Mouse (Mus musculus) midbrain, embryonic 11.5 days (tissue): ENCODE data around the gene Wsb2. TPM values are rescaled to one million over a fixed set of nuclear protein-coding genes. Genes with fewer than 3 reads are reported as not detected.
A peak's percentile ranks its signal among the peaks of the same experiment; 100 is the strongest.
"Not testable (repeated sequence)": the region's sequence is repeated elsewhere in the genome, so short reads cannot be mapped to it uniquely, and the experiment has no call there.

ENCODE experiments used
- ATAC-seq: fragments of 200-750 bp; cut with Nextera tagmentation; 2 replicates; pipeline ENCODE4 v1.8.0; 2017; ENCODE audit warnings: moderate TSS enrichment, moderate library complexity; ENCODE audit not compliant: low FRiP score
- DNase-seq: peaks from one replicate; pipeline ENCODE4 v3.0.0; 2015; ENCODE audit warnings: low spot score; ENCODE audit errors: missing footprints
- H3K27ac ChIP-seq: fragments of 300-500 bp; sonication (generic); 2 replicates; pipeline ENCODE4 v1.5.1; 2014; ENCODE audit warnings: low read depth, low read length
- H3K27me3 ChIP-seq: fragments of 300-500 bp; sonication (generic); 2 replicates; pipeline ENCODE4 v1.6.1; 2014; ENCODE audit warnings: mild to moderate bottlenecking, low read length, moderate library complexity, mixed read lengths; ENCODE audit not compliant: control insufficient read depth, insufficient read depth
- H3K36me3 ChIP-seq: fragments of 300-500 bp; sonication (generic); 2 replicates; pipeline ENCODE4 v1.6.1; 2014; ENCODE audit warnings: mild to moderate bottlenecking, low read length, moderate library complexity, mixed read lengths; ENCODE audit not compliant: control insufficient read depth, insufficient read depth
- H3K4me1 ChIP-seq: fragments of 300-500 bp; sonication (generic); 2 replicates; pipeline ENCODE4 v1.6.1; 2014; ENCODE audit warnings: low read length; ENCODE audit not compliant: control insufficient read depth, insufficient read depth
- H3K4me2 ChIP-seq: fragments of 300-500 bp; sonication (generic); 2 replicates; pipeline ENCODE4 v1.6.1; 2014; ENCODE audit warnings: mild to moderate bottlenecking, moderate library complexity
- H3K4me3 ChIP-seq: fragments of 300-500 bp; sonication (generic); 2 replicates; pipeline ENCODE4 v1.5.1; 2014; ENCODE audit warnings: low read depth, low read length
- H3K9ac ChIP-seq: fragments of 300-500 bp; sonication (generic); 2 replicates; pipeline ENCODE4 v1.6.1; 2014; ENCODE audit warnings: low read length
- H3K9me3 ChIP-seq: fragments of 300-500 bp; sonication (generic); 2 replicates; pipeline ENCODE4 v1.6.1; 2016; ENCODE audit warnings: low read length; ENCODE audit not compliant: control insufficient read depth
- WGBS: fragments of 180-500 bp; shearing (Covaris S2); extraction: QIAGEN DNeasy Blood & Tissue Kit; methylation state at CpG from one replicate; pipeline ENCODE4 v1.1.7; 2014; 5-methylcytosine and 5-hydroxymethylcytosine counted together
- polyA plus RNA-seq: library from polyadenylated mRNA; unstranded; fragments of >200 nt; fragmentation: Nextera tagmentation; extraction: Ambion mirVana; gene quantifications from 2 replicates; pipeline ENCODE4 v1.2.1, GENCODE M21; 2014

Gene Wsb2
- polyA plus RNA-seq, 1 experiment from 2014 or later = 84.2 TPM

GRCm38 (mm10) chr5:117395834-117396233 lies 38.7 kb downstream of the Wsb2 start:
- no peak overlapping the region for H3K4me2 ChIP-seq
- no peak overlapping the region for H3K27ac ChIP-seq
- no peak overlapping the region for H3K9ac ChIP-seq
- H3K4me1 ChIP-seq = no peaks in the 10 kb centered on the region
- 86% methylated on average over 5 of the region's 5 CpGs for WGBS
- no peaks in the 10 kb centered on the region for H3K27me3 ChIP-seq
- ATAC-seq (no peak), DNase-seq (peak; percentile 51)
- H3K9me3 ChIP-seq = no peaks in the 10 kb centered on the region; the same call in 1 of the 2 replicates
- H3K4me3 ChIP-seq = no peak overlapping the region
- no peaks in the 10 kb centered on the region for H3K36me3 ChIP-seq

- DNase-seq = no peak
- Histone ChIP-seq H3K4me2 (no peak overlapping the region), H3K27ac (no peak overlapping the region), H3K9me3 (no peaks in the 10 kb centered on the region; the same call in 1 of the 2 replicates), H3K9ac (no peak overlapping the region), H3K36me3 (no peaks in the 10 kb centered on the region), H3K4me1 (no peaks in the 10 kb centered on the region), H3K4me3 (no peak overlapping the region), H3K27me3 (no peaks in the 10 kb centered on the region)
- WGBS = 65% methylated on average over 6 of the region's 6 CpGs
- ATAC-seq = no peak
These were observed 39.5 kb downstream of the Wsb2 start for GRCm38 (mm10) chr5:117396596-117397014.

DNA sequence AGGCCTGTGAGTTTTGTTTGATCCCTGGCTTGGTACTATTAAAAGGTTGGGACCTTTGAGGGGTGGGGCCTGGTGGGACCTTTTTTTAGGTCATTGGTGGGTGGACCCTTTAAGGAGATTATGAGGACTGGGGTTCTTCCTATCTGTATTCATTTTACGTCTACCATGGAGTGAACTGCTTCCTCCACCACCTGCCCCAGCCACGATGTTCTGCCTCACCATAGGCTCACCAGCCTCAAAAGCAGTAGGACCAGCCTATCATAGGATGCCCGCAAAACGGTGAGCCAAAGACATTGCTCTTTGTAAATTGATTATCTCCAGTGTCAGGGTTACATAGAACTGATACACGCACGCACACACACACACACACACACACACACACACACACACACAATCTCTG lies 40.3 kb downstream of the Wsb2 start:
- Histone ChIP-seq H3K9ac (no peak overlapping the region), H3K4me3 (no peak overlapping the region), H3K27me3 (no peaks in the 10 kb centered on the region), H3K9me3 (no peaks in the 10 kb centered on the region; the same call in 1 of the 2 replicates), H3K36me3 (no peaks in the 10 kb centered on the region), H3K4me2 (no peak overlapping the region), H3K27ac (no peak overlapping the region), H3K4me1 (no peaks in the 10 kb centered on the region)
- DNase-seq = no peak
- WGBS = 84% methylated on average over 6 of the region's 6 CpGs
- ATAC-seq = no peak

- no peaks in the 10 kb centered on the region for H3K36me3 ChIP-seq
- 41% methylated on average over 4 of the region's 5 CpGs for WGBS
These were observed 41.0 kb downstream of the Wsb2 start for GRCm38 (mm10) chr5:117398007-117398550.

GRCm38 (mm10) chr5:117399281-117399680 lies 42.2 kb downstream of the Wsb2 start:
- H3K4me3 ChIP-seq = no peak overlapping the region
- H3K27ac ChIP-seq = no peak overlapping the region
- DNase-seq (no peak), ATAC-seq (no peak)
- H3K4me2 ChIP-seq = no peak overlapping the region
- H3K9ac ChIP-seq = no peak overlapping the region
- H3K36me3 ChIP-seq = no peaks in the 10 kb centered on the region
- H3K4me1 ChIP-seq = no peaks in the 10 kb centered on the region
- 79% methylated on average over 9 of the region's 9 CpGs for WGBS
- H3K27me3 ChIP-seq = no peaks in the 10 kb centered on the region
- no peaks in the 10 kb centered on the region for H3K9me3 ChIP-seq

More at GRCm38 (mm10) chr5:117398007-117398550, 41.0 kb downstream of the Wsb2 start:
- DNase-seq (no peak), ATAC-seq (no peak)
- H3K4me1 ChIP-seq = no peaks in the 10 kb centered on the region
- no peaks in the 10 kb centered on the region for H3K27me3 ChIP-seq
- no peak overlapping the region for H3K9ac ChIP-seq
- no peak overlapping the region for H3K27ac ChIP-seq
- H3K4me2 ChIP-seq = no peak overlapping the region
- H3K4me3 ChIP-seq = no peak overlapping the region
- no peaks in the 10 kb centered on the region for H3K9me3 ChIP-seq

DNA sequence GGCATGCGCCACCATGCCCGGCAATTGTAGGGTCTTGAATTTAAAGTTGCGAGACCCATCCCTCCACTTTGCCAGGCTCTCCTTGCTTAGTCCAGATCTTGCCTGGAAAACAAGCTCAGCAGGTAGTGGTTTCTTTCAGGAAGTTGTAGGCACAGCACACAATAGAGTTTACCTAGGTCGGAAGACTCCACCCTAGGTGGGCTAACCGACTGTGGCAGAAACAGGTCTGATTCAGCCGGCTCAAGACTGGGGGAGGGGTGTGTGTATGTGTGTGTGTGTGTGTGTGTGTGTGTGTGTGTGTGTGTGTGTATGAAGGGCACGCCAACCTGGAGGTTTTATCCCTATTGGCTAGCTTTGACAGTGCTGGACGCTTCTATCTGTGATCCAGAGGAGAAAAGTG lies 46.5 kb downstream of the Wsb2 start:
- Histone ChIP-seq H3K27ac (no peak overlapping the region), H3K9ac (no peak overlapping the region), H3K36me3 (no peaks in the 10 kb centered on the region), H3K4me2 (no peak overlapping the region), H3K4me1 (no peaks in the 10 kb centered on the region), H3K27me3 (no peaks in the 10 kb centered on the region), H3K4me3 (no peak overlapping the region), H3K9me3 (no peaks in the 10 kb centered on the region)
- DNase-seq (no peak), ATAC-seq (no peak)
- 85% methylated on average over 8 of the region's 8 CpGs for WGBS

DNA sequence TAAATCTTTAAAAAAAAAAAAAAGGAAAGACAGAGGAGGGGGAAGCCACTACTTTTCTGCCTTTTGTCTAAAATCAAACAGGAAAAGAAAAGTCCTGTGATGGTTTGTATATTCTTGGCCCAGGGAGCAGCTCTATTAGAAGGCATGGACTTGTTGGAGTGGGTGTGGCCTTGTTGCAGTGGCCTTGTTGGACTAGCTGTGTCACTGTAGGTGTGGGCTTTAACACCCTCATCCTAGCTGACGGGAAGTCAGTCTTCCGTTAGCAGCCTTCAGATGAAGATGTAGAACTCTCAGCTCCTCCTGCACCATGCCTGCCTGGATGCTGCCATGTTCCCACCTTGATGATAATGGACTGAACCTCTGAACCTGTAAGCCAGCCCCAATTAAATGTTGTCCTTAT lies 47.6 kb downstream of the Wsb2 start:
- H3K36me3 ChIP-seq, DNase-seq, H3K9me3 ChIP-seq, H3K27ac ChIP-seq, ATAC-seq, H3K4me1 ChIP-seq, H3K4me3 ChIP-seq, H3K27me3 ChIP-seq, H3K4me2 ChIP-seq, H3K9ac ChIP-seq: not testable (repeated sequence)
- 94% methylated on average over 2 of the region's 2 CpGs for WGBS

- Histone ChIP-seq H3K4me1 (no peaks in the 10 kb centered on the region), H3K4me2 (no peak overlapping the region), H3K4me3 (no peak overlapping the region), H3K27ac (no peak overlapping the region), H3K36me3 (no peaks in the 10 kb centered on the region), H3K9me3 (no peaks in the 10 kb centered on the region), H3K27me3 (no peaks in the 10 kb centered on the region), H3K9ac (no peak overlapping the region)
- peak; percentile 91 for DNase-seq
- 65% methylated on average over 4 of the region's 4 CpGs for WGBS
- ATAC-seq = no peak
These were observed 51.1 kb downstream of the Wsb2 start for GRCm38 (mm10) chr5:117408216-117408615.

- no peaks in the 10 kb centered on the region for H3K4me1 ChIP-seq
- H3K4me3 ChIP-seq = no peak overlapping the region
- H3K4me2 ChIP-seq = no peak overlapping the region
- H3K36me3 ChIP-seq = no peaks in the 10 kb centered on the region
- no peak overlapping the region for H3K27ac ChIP-seq
- no peak for DNase-seq
- no peaks in the 10 kb centered on the region; the same call in 1 of the 2 replicates for H3K27me3 ChIP-seq
- WGBS = 79% methylated on average over 6 of the region's 6 CpGs
- no peaks in the 10 kb centered on the region for H3K9me3 ChIP-seq
- ATAC-seq = no peak
- H3K9ac ChIP-seq = no peak overlapping the region
These were observed 52.3 kb downstream of the Wsb2 start for GRCm38 (mm10) chr5:117409369-117409768.
